Mouse (Mus musculus): ENCODE results near the gene Zfp90.
A peak's percentile ranks its signal among the peaks of the same experiment; 100 is the strongest.
"Not testable (repeated sequence)": the region's sequence is repeated elsewhere in the genome, so short reads cannot be mapped to it uniquely, and the experiment has no call there.

Zfp90 gene

DNA sequence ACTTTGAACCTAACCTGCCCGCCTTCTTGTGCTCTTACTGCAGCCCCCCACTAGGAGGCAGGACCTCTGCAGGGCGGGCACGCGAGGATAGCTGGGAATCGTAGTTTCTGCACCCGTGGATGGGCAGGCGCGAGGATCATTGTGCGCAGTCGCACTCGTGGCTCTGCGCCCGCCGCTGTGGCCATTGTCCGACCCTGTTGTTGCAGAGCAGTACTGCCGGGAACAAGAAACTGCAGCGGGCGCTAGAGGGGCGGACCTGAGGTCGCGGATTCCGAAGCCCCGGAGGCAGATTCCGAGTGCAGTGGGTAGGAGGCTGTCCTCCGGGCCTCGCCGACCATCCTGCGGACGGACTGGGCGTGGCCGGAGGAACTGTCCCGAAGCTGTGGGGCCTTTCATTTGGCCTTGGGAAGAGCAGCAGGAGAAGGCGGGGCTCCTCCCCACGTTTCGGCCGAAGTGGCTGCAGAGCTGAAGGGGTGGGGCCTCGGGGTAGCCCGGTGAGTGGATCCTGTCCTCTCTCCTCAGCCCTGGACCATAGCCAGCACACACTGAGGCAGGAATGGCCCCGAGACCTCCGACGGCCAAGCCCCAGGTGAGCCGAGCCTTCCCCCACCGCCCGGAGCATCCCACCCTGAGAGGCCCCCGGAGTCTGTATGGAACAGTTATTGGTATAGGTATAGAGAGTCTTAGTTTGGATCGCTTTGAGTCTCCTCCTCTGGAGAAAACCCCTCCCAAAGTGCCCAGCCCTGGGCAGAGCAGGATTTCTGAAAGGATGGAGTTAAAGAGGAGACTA lies at the start of gene Zfp90:
Gene Zfp90 (plus strand): TSS at position 146 of the 790 bp plus-strand sequence.
- peak; percentile 85 to 88 for DNase-seq

- no peak for DNase-seq
Observed at GRCm38 (mm10) chr8:106368501-106368900, 46.6 kb upstream of the Zfp90 start.

DNA sequence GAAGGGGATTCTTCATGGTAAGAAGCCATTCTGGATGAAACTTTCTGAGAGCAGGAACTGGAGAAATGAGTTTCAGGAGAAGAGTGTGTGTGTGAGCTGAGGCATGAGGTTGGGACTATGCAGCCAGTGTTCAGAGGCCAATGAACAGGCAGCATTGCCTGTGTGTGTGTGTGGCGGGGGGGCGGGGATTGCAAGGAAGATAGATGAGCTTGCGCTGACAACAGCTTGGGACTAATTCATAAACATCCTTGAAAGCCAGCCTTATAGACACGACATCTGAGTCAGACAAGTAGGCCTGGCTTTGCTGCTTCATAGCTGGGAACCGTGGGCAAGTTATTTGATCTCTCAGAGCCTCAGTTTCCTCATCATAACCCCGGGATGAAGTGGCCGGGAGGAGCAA lies 46.1 kb upstream of the Zfp90 start:
- DNase-seq: no peak

- DNase-seq: no peak
Observed at GRCm38 (mm10) chr8:106375957-106376356, 39.2 kb upstream of the Zfp90 start.

DNA sequence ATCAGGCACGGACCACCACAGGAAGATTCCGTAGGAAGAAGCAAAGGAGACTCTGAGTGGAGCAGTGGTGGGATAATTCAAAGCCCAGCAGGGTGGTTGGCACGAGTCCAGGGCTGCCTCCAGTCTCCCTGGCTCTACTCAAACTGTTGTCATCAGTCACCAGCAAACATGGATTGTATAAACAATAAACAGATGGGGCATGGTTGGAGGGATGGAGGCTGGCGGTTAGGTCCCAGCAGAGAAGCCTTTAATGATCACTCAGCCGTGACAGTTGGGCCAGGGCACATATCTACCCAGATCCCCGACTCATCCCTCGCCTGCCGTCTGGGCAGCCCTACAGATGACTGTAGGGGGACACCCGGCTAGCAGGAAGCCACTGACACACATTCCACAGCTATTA lies 38.3 kb upstream of the Zfp90 start:
- DNase-seq: no peak

- DNase-seq: no peak
Observed at GRCm38 (mm10) chr8:106378501-106379048, 36.6 kb upstream of the Zfp90 start.

DNA sequence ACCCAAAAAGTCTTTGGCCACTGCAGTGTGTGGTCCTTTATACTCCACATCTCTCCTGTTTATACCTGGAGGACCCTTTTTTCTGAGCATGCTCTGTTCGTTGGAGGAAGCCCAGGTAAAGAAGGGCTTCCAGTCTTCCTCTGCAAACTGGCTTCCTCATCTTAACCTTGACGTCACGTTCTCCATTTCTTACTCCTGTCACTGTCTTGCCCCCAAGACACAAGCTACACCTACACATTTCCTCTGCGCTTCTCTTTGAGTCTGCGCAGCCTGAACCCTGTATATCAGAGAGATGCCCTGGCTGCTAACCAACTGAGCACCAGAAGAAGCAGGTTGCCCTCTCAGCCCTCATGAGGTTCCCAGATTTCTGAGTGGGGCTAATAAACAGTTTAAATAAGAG lies 35.8 kb upstream of the Zfp90 start:
- DNase-seq: no peak

- no peak for DNase-seq
Observed at GRCm38 (mm10) chr8:106381026-106381425, 34.1 kb upstream of the Zfp90 start.

DNA sequence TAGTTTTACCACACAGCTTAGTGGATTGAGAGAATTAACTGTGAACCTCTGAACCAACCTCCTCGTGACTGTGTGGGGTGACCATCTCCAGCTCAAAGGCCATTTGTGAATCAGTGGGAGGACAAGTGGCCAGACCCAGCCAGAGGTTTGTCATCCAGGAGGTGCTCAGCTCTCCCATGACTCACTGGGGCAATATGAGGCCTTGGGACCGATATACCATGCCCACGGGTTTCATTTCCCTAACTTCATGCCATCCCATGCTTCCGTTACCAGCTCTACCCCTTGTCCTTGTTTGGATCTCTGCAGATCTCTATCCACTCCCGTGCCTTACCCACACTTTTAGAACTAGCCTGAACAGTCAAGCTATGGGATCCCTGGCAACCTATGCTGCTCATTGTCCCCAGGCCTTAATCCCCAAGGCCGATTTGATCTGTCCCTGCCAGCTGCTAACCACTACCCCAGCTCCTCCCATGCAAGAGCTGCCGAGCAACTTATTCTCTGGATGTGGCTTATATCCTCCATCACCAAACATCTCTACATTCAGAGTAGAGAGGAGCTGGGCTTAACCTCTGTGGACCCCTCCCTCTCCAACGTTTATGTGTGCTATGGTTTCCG lies 27.2 kb upstream of the Zfp90 start:
- DNase-seq: no peak

GRCm38 (mm10) chr8:106394493-106394892 lies 20.6 kb upstream of the Zfp90 start:
- DNase-seq: no peak

GRCm38 (mm10) chr8:106399694-106400093 lies 15.4 kb upstream of the Zfp90 start:
- no peak for DNase-seq

GRCm38 (mm10) chr8:106400181-106400580 lies 14.9 kb upstream of the Zfp90 start:
- DNase-seq: no peak

DNA sequence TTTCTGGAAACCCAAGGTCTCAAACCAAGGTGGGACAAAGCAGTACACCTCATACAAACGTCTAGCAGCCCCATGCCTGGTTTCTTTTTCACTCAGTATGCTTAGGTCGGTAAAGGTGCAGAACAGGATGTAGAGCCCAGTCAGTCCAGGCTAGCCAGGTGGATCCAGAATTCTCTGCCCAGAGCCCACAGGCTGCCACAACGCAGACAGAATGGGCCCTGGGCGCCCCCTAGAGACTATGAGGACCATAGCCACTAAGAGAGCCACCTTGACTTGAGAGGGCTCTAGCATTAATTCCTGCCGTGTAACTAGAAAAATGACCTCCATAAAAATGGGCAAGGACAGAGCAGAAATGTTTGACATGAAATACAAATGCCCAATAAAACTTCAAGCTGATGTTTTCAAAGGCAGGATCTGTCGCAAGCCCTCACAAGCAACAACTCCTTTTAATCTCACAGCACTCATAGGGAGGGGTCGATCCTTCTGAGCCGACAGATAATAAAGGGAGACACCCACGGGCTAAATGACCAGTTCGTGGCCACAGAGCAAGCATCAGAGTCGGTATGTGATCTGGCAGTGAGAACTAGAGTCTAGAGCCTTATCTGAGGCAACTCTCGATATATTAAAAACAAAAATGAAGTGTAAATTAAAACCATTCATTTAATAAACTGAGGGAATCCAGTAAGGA lies 11.7 kb upstream of the Zfp90 start:
- no peak for DNase-seq

- DNase-seq: no peak
Observed at GRCm38 (mm10) chr8:106404825-106405224, 10.3 kb upstream of the Zfp90 start.

GRCm38 (mm10) chr8:106405810-106406209 lies 9.3 kb upstream of the Zfp90 start:
- DNase-seq: no peak

DNA sequence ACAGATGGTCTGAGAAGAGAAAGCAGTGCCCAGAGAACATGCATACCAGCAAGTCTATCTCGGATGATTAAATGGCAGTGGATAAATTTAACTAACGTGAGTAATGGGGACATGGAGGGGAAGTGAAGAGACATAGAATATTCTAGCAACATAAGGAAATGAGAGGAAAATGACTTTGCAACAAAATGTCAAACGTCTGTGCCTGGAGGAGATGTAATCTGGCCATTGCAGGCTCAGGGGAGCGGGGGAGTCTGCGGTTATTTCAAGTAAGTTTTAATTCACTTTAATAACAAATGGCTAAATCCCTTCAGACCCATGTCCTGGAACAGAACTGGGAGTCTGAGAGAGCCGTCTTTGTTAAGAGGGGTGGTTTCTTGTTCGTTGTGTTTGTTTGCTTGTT lies 5.1 kb upstream of the Zfp90 start:
- no peak for DNase-seq

- no peak for DNase-seq
Observed at GRCm38 (mm10) chr8:106410564-106410963, 4.6 kb upstream of the Zfp90 start.

DNA sequence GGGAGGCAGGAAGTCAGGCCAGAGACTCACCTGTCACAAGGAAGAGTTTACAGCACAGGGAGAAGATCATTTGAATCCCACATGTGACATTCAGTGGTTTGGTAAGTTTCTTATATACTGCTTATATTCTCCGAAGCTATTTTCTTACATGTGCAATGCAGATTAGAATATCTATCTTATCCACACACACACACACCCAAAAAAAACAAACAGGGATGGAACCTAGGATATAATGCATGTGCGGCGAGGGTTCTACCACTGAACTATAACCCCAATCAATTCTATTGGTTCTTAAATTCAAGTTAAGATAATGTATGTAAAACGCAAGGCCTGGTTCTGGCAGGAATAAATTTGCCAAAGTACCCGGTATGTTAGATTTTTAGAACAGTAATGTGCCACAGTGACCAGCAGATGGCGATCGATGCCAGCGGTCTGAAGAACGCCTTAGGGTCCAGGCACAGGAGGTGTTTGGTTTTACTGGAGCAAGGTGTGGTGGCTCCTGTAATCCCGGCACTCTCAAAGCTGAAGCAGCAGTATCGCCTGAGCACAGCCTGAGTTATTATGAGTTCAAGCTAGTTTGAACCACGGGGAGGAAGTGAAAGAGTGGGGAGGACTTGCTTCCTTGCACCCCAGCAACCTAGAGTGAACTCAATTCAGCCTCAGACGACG lies 3.2 kb upstream of the Zfp90 start:
- DNase-seq: peak in 1 of 2 experiments; percentile 22

DNA sequence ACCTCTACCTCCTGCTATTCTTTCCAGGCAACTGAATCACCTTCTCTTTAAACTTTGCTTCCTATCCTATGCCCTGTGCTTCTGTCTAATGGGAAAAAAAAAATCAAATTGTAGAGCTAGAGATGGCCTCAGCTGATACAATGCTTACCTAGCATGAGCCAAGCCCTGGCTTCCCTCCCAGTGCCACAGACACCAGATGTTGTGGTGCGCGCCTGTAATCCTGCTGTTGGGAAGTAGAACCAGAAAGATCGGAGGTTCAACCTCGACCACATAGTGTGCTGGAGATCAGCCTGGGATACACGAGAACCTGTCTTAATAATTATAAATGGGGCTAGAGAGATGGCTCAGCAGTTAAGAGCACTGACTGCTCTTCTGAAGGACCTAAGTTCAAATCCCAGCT lies 2.6 kb downstream of the Zfp90 start:
- DNase-seq: no peak

GRCm38 (mm10) chr8:106431088-106431487 lies 16.0 kb downstream of the Zfp90 start:
- DNase-seq: no peak

DNA sequence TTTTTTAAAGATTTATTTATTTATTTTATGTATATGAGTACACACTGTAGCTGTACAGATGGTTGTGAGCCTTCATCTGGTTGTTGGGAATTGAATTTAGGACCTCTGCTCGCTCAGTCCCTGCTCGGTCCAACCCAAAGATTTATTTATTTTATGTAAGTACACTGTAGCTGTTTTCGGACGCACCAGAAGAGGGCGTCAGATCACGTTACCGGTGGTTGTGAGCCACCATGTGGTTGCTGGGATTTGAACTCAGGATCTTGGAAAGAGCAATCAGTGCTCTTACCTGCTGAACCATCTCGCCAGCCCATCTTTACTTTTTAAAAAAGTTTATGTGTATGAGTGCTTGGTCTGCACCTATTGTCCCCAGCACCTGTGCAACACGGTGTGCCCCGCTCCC lies 16.8 kb downstream of the Zfp90 start:
- DNase-seq: not testable (repeated sequence)

GRCm38 (mm10) chr8:106432954-106433570 lies 17.9 kb downstream of the Zfp90 start:
- DNase-seq: peak; percentile 18 to 28

GRCm38 (mm10) chr8:106433667-106434066 lies 18.5 kb downstream of the Zfp90 start:
- DNase-seq: no peak

Data from thymus, adult 18-20 months (tissue).